Mouse (Mus musculus): Measurements from ENCODE around the gene Otop3. TPM values are rescaled to one million over a fixed set of nuclear protein-coding genes. Genes with fewer than 3 reads are reported as not detected.

Otop3 gene
- polyA plus RNA-seq, 1 experiment = not detected

- no peak within 1 kb of the TSS for H3K27ac ChIP-seq (ENCODE audit: insufficient read depth, low read length)
- no peaks in the 10 kb centered on the region for H3K36me3 ChIP-seq (ENCODE audit: control insufficient read depth, insufficient read depth, low read length, poor library complexity, severe bottlenecking)
- H3K4me1 ChIP-seq (ENCODE audit: control insufficient read depth, insufficient read depth, low read length) = peaks cover 10% of the 10 kb centered on the region
- H3K9ac ChIP-seq (ENCODE audit: low read depth, poor library complexity, severe bottlenecking) = peak within 1 kb of the TSS; percentile 51
- H3K4me3 ChIP-seq (ENCODE audit: low read depth, low read length) = peak within 1 kb of the TSS; percentile 64
- peak; percentile 56 for TF ChIP-seq CTCF (IDR thresholded peaks at IDR 0.05; ENCODE audit: low read depth, low read length)
- TF ChIP-seq POLR2A (IDR thresholded peaks at IDR 0.05; ENCODE audit: insufficient read depth, low read length) = peak; percentile 24
- peak; percentile 51; the same call in 1 of the 2 replicates for TF ChIP-seq EP300 (IDR thresholded peaks at IDR 0.05; ENCODE audit: insufficient read depth, low read depth, low read length)
- H3K9me3 ChIP-seq (replicated peaks; ENCODE audit: control insufficient read depth, insufficient read depth, low read length, poor library complexity, severe bottlenecking) = no peaks in the 10 kb centered on the region
- no peaks in the 10 kb centered on the region for H3K27me3 ChIP-seq (ENCODE audit: control insufficient read depth, insufficient read depth, low read length, poor library complexity, severe bottlenecking)
Measured at GRCm38 (mm10) chr11:115297214-115297826, 37.2 kb upstream of the Otop3 start, which contains the start of gene Fads6. Gene Fads6 (minus strand): TSS chr11:115297663.

- no peak for TF ChIP-seq EP300 (IDR thresholded peaks at IDR 0.05; ENCODE audit: insufficient read depth, low read depth, low read length)
- no peak for TF ChIP-seq POLR2A (IDR thresholded peaks at IDR 0.05; ENCODE audit: insufficient read depth, low read length)
- no peak for TF ChIP-seq CTCF (IDR thresholded peaks at IDR 0.05; ENCODE audit: low read depth, low read length)
- H3K9me3 ChIP-seq (replicated peaks; ENCODE audit: control insufficient read depth, insufficient read depth, low read length, poor library complexity, severe bottlenecking) = no peaks in the 10 kb centered on the region
- no peaks in the 10 kb centered on the region for H3K27me3 ChIP-seq (ENCODE audit: control insufficient read depth, insufficient read depth, low read length, poor library complexity, severe bottlenecking)
- no peak overlapping the region for H3K27ac ChIP-seq (ENCODE audit: insufficient read depth, low read length)
- H3K36me3 ChIP-seq (ENCODE audit: control insufficient read depth, insufficient read depth, low read length, poor library complexity, severe bottlenecking) = no peaks in the 10 kb centered on the region
- no peak overlapping the region for H3K9ac ChIP-seq (ENCODE audit: low read depth, poor library complexity, severe bottlenecking)
- H3K4me1 ChIP-seq (ENCODE audit: control insufficient read depth, insufficient read depth, low read length) = peaks cover 9% of the 10 kb centered on the region
- H3K4me3 ChIP-seq (ENCODE audit: low read depth, low read length) = peak overlapping the region; percentile 64; the same call in 1 of the 2 replicates
Measured at GRCm38 (mm10) chr11:115298160-115298559, 36.4 kb upstream of the Otop3 start.

- no peaks in the 10 kb centered on the region for H3K27me3 ChIP-seq (ENCODE audit: control insufficient read depth, insufficient read depth, low read length, poor library complexity, severe bottlenecking)
- H3K4me1 ChIP-seq (ENCODE audit: control insufficient read depth, insufficient read depth, low read length) = peaks cover 3% of the 10 kb centered on the region
- no peaks in the 10 kb centered on the region for H3K9me3 ChIP-seq (replicated peaks; ENCODE audit: control insufficient read depth, insufficient read depth, low read length, poor library complexity, severe bottlenecking)
- H3K27ac ChIP-seq (ENCODE audit: insufficient read depth, low read length) = no peak overlapping the region
- no peak overlapping the region for H3K9ac ChIP-seq (ENCODE audit: low read depth, poor library complexity, severe bottlenecking)
- no peak overlapping the region for H3K4me3 ChIP-seq (ENCODE audit: low read depth, low read length)
- no peaks in the 10 kb centered on the region for H3K36me3 ChIP-seq (ENCODE audit: control insufficient read depth, insufficient read depth, low read length, poor library complexity, severe bottlenecking)
- TF ChIP-seq CTCF (IDR thresholded peaks at IDR 0.05; ENCODE audit: low read depth, low read length) (peak; percentile 55), EP300 (IDR thresholded peaks at IDR 0.05; ENCODE audit: insufficient read depth, low read depth, low read length) (no peak)
Measured at GRCm38 (mm10) chr11:115300745-115301144, 33.8 kb upstream of the Otop3 start.

GRCm38 (mm10) chr11:115301351-115301750 is 33.2 kb upstream of the Otop3 start:
- no peaks in the 10 kb centered on the region for H3K27me3 ChIP-seq (ENCODE audit: control insufficient read depth, insufficient read depth, low read length, poor library complexity, severe bottlenecking)

GRCm38 (mm10) chr11:115303167-115303566 is 31.4 kb upstream of the Otop3 start:
- H3K27ac ChIP-seq (ENCODE audit: insufficient read depth, low read length) = no peak overlapping the region
- no peaks in the 10 kb centered on the region for H3K4me1 ChIP-seq (ENCODE audit: control insufficient read depth, insufficient read depth, low read length)
- H3K9ac ChIP-seq (ENCODE audit: low read depth, poor library complexity, severe bottlenecking) = no peak overlapping the region
- H3K4me3 ChIP-seq (ENCODE audit: low read depth, low read length) = no peak overlapping the region
- TF ChIP-seq CTCF (IDR thresholded peaks at IDR 0.05; ENCODE audit: low read depth, low read length) = no peak
- no peak for TF ChIP-seq EP300 (IDR thresholded peaks at IDR 0.05; ENCODE audit: insufficient read depth, low read depth, low read length)
- no peak for TF ChIP-seq POLR2A (IDR thresholded peaks at IDR 0.05; ENCODE audit: insufficient read depth, low read length)
- no peaks in the 10 kb centered on the region for H3K9me3 ChIP-seq (replicated peaks; ENCODE audit: control insufficient read depth, insufficient read depth, low read length, poor library complexity, severe bottlenecking)
- H3K27me3 ChIP-seq (ENCODE audit: control insufficient read depth, insufficient read depth, low read length, poor library complexity, severe bottlenecking) = no peaks in the 10 kb centered on the region
- H3K36me3 ChIP-seq (ENCODE audit: control insufficient read depth, insufficient read depth, low read length, poor library complexity, severe bottlenecking) = no peaks in the 10 kb centered on the region

More at GRCm38 (mm10) chr11:115301351-115301750, 33.2 kb upstream of the Otop3 start:
- H3K27ac ChIP-seq (ENCODE audit: insufficient read depth, low read length) = no peak overlapping the region
- no peaks in the 10 kb centered on the region for H3K36me3 ChIP-seq (ENCODE audit: control insufficient read depth, insufficient read depth, low read length, poor library complexity, severe bottlenecking)
- H3K4me1 ChIP-seq (ENCODE audit: control insufficient read depth, insufficient read depth, low read length) = peaks cover under 1% of the 10 kb centered on the region
- no peaks in the 10 kb centered on the region for H3K9me3 ChIP-seq (replicated peaks; ENCODE audit: control insufficient read depth, insufficient read depth, low read length, poor library complexity, severe bottlenecking)
- no peak overlapping the region for H3K9ac ChIP-seq (ENCODE audit: low read depth, poor library complexity, severe bottlenecking)
- H3K4me3 ChIP-seq (ENCODE audit: low read depth, low read length) = no peak overlapping the region
- TF ChIP-seq EP300 (IDR thresholded peaks at IDR 0.05; ENCODE audit: insufficient read depth, low read depth, low read length) = no peak
- no peak for TF ChIP-seq POLR2A (IDR thresholded peaks at IDR 0.05; ENCODE audit: insufficient read depth, low read length)
- no peak for TF ChIP-seq CTCF (IDR thresholded peaks at IDR 0.05; ENCODE audit: low read depth, low read length)

- H3K27ac ChIP-seq (ENCODE audit: insufficient read depth, low read length) = no peak within 1 kb of the TSS
Measured at GRCm38 (mm10) chr11:115306863-115307262, 27.7 kb upstream of the Otop3 start, which contains the start of gene Otop2. Gene Otop2 (plus strand): TSS chr11:115307163.

More at GRCm38 (mm10) chr11:115306863-115307262, 27.7 kb upstream of the Otop3 start, which contains the start of gene Otop2:
- Histone ChIP-seq H3K4me3 (ENCODE audit: low read depth, low read length) (no peak within 1 kb of the TSS), H3K36me3 (ENCODE audit: control insufficient read depth, insufficient read depth, low read length, poor library complexity, severe bottlenecking) (no peaks in the 10 kb centered on the region), H3K27me3 (ENCODE audit: control insufficient read depth, insufficient read depth, low read length, poor library complexity, severe bottlenecking) (no peaks in the 10 kb centered on the region), H3K9ac (ENCODE audit: low read depth, poor library complexity, severe bottlenecking) (no peak within 1 kb of the TSS), H3K9me3 (replicated peaks; ENCODE audit: control insufficient read depth, insufficient read depth, low read length, poor library complexity, severe bottlenecking) (no peaks in the 10 kb centered on the region), H3K4me1 (ENCODE audit: control insufficient read depth, insufficient read depth, low read length) (no peaks in the 10 kb centered on the region)
- TF ChIP-seq EP300 (IDR thresholded peaks at IDR 0.05; ENCODE audit: insufficient read depth, low read depth, low read length) = no peak
- no peak for TF ChIP-seq POLR2A (IDR thresholded peaks at IDR 0.05; ENCODE audit: insufficient read depth, low read length)
- no peak for TF ChIP-seq CTCF (IDR thresholded peaks at IDR 0.05; ENCODE audit: low read depth, low read length)

Measured in ES-Bruce4 (cell line).